Mouse (Mus musculus) T-helper 1 cell (primary cell): ENCODE measurements at regions not wholly inside any gene's neighbourhood (a gene's known extent, or its start where the extent isn't known, plus 50 kb on each side); places are given as distances from the start of the nearest gene placed in this dataset.

Source experiments
- in situ Hi-C: fragments of 300-600 bp; cut with MboI, MseI; formaldehyde crosslinking; loops from one replicate; pipeline ENCODE4 v1.15.1; 2025; ENCODE audit warnings: high pct_unique_total_duplicates

- in situ Hi-C loops = no loop called here
Measured at GRCm38 (mm10) chr4:124329107-124329771, 281.4 kb downstream of the 3100002H09Rik start.

DNA sequence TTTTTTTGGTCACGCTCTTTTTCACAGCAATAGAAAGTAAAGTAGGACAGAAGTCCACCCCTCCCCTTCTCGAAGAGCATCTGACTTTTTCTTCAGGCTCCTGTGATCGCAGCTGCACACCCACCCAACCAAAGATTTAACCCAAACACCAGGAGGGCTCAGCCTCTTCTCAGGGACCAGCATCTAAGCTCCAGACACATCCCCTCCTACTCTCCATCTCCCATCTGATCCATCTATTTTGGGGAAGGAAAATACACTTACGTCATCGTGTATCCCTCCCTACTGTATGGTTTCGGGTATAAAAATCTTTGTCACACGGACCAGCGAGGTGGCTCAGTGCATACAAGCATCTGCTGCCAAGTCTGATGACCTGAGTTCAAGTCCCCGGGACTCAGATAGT is 284.3 kb downstream of the 3100002H09Rik start:
- in situ Hi-C loops = no loop called here

GRCm38 (mm10) chr4:124323589-124323988 is 287.0 kb downstream of the 3100002H09Rik start:
- in situ Hi-C loops = no loop called here

DNA sequence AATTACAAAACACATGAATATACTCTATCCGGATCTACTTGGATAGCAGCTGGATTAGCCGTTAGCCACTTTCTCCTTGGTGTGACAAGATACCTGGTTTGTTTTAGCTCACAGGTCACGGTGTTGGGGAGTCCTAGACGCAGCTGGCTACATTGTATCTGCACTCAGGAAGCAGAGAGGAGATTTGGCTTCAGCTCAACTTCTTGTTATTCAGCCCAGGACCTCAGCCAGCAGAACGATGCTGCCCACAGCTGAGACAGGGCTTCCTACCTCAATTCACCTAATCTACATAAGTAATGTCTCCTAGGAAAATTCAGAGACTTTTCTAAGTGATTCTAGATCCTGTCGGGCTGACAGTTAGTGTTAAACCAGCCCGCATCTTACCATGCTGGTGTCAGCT is 289.4 kb downstream of the 3100002H09Rik start:
- in situ Hi-C loops = no loop called here

DNA sequence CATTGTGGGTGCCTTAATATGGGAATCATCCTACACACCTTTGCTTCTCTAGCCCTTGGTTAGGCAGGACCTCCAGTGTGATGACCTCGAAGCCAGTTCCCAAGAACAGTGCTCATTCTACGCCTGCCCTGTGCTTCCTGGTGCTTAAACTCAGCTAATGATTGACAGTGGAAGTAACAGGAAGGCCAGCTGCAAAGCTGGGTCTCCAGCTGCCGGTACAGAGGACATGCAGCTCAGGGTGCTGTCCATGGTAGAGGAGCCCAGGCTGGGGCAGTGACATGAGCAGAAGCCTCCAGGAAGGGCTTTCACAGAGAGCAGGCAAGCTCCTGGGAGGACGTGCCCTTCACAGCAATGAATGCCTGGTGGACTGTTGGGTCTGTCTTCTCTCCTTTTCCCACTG is 293.6 kb downstream of the 3100002H09Rik start:
- in situ Hi-C loops = no loop called here

GRCm38 (mm10) chr4:124311657-124312056 is 298.9 kb downstream of the 3100002H09Rik start:
- in situ Hi-C loops = no loop called here

- in situ Hi-C loops = no loop called here
Measured at GRCm38 (mm10) chr4:124310594-124310993, 300.0 kb downstream of the 3100002H09Rik start.

GRCm38 (mm10) chr4:124305871-124306555 is 304.6 kb downstream of the 3100002H09Rik start:
- in situ Hi-C loops = no loop called here

GRCm38 (mm10) chr4:124302950-124303349 is 307.7 kb downstream of the 3100002H09Rik start:
- in situ Hi-C loops = no loop called here

- in situ Hi-C loops = loop anchor here (5.0 kb wide), 2 partner anchors 98 to 1368 kb away; no protein-coding TSS in a partner anchor
Measured at GRCm38 (mm10) chr4:124298667-124299437, 311.8 kb downstream of the 3100002H09Rik start.

DNA sequence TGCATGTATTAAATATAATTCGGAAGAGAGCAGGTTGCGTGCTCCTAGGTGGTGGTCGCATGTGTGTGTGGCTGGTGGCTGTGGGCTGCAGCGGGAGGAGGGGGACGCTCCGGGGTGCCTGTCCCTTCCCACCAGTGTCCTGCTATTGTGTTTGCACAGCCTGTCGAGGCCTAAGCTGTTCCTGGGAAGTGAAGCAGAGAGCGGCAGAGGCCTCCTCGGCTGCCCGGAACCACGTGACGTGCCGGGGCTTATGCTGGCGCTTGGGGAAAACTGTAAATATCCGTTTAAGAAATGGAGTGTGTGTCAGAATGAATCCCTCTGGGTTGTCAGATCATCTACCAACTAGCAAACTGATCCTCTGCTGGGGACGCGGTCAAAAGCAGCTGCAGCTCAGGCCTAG is 318.3 kb downstream of the 3100002H09Rik start:
- in situ Hi-C loops = no loop called here

GRCm38 (mm10) chr4:124291767-124292166 is 318.8 kb downstream of the 3100002H09Rik start:
- in situ Hi-C loops = no loop called here

GRCm38 (mm10) chr4:124287471-124287870 is 323.1 kb downstream of the 3100002H09Rik start:
- in situ Hi-C loops = no loop called here

DNA sequence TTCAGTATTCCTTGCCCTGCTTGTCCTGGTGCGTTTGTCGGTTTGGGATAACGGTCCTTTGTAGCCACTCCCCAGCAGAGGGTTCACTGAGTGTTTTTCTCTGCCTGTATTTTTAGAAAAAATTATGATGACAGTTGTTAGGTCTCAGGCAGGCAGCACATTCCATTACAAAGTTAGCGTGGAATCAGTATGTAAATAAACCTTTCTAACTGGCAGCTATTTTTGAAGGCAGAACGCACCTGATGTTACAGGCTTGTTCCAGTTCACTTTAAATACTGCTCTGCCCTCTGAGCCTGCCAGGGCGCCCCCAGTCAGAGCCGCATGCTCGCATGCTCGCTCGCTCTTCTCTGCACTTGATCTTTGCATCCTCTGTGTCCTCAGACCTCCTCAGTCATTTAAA is 331.9 kb downstream of the 3100002H09Rik start:
- in situ Hi-C loops = no loop called here

GRCm38 (mm10) chr4:124277456-124278181 is 333.0 kb downstream of the 3100002H09Rik start:
- in situ Hi-C loops = no loop called here

GRCm38 (mm10) chr4:124276741-124277455 is 333.7 kb downstream of the 3100002H09Rik start:
- in situ Hi-C loops = no loop called here

DNA sequence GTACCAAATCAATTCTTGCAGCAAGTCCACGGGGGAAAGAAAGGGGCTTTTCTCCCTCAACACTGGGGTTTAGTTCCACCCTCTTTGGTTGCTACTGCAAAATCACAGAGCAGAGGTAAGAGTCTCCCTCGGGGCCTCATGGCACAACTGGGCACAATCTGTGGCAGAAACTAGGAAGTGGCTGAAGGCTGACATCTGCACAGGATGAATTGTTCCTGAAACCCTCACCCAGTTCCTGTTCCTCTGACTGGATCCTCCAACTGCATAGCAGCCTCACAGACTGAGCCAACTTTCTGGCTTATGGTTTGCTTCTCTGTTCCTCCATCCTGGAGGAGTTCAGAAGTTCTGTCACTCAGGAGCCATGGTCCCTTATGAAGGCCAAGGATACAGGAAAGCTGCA is 338.6 kb downstream of the 3100002H09Rik start:
- in situ Hi-C loops = no loop called here

- in situ Hi-C loops = no loop called here
Measured at GRCm38 (mm10) chr4:124268404-124268803, 342.2 kb downstream of the 3100002H09Rik start.

DNA sequence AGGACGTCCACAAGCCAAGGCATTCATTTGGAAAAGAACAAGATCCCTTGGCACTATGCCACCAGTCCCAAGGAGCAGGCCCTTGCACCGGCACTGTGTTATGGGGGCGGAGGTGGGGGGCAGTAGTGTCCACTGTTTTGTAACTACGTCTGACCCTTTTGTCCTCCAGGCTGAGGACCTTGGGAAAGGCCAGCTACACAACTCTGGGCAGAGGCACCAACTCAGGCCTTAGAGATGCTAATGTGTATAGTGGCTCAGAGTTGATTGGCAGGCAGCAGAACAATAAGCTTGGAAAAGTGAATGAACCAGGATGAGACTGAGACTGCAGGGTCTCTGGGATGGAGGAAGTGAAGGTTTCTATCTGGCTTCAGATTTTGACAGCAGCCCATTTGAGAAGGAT is 344.0 kb downstream of the 3100002H09Rik start:
- in situ Hi-C loops = no loop called here

- in situ Hi-C loops = no loop called here
Measured at GRCm38 (mm10) chr4:124265527-124265926, 345.1 kb downstream of the 3100002H09Rik start.

GRCm38 (mm10) chr4:124257006-124257405 is 339.2 kb upstream of the 4930535I16Rik start:
- in situ Hi-C loops = no loop called here
